Mouse (Mus musculus): ENCODE measurements around the gene Itga5.

Gene Itga5

GRCm38 (mm10) chr15:103340786-103341185 lies 25.8 kb downstream of the Itga5 start:
- DNase-seq (ENCODE audit: extremely low spot score, low read depth, low spot score), result no peak

GRCm38 (mm10) chr15:103339961-103340337 lies 26.6 kb downstream of the Itga5 start, which contains the start of gene Zfp385a:
Zfp385a (minus strand) TSS chr15:103340093.
- no peak for DNase-seq (ENCODE audit: extremely low spot score, low read depth, low spot score)

- DNase-seq (ENCODE audit: extremely low spot score, low read depth, low spot score), result no peak
Measured at GRCm38 (mm10) chr15:103339166-103339960, 27.2 kb downstream of the Itga5 start.

GRCm38 (mm10) chr15:103338829-103339165 lies 27.8 kb downstream of the Itga5 start:
- DNase-seq (ENCODE audit: extremely low spot score, low read depth, low spot score), result no peak

- no peak for DNase-seq (ENCODE audit: extremely low spot score, low read depth, low spot score)
Measured at GRCm38 (mm10) chr15:103336996-103337667, 29.4 kb downstream of the Itga5 start.

GRCm38 (mm10) chr15:103335488-103336235 lies 30.9 kb downstream of the Itga5 start:
- no peak for DNase-seq (ENCODE audit: extremely low spot score, low read depth, low spot score)

GRCm38 (mm10) chr15:103335040-103335439 lies 31.5 kb downstream of the Itga5 start:
- no peak for DNase-seq (ENCODE audit: extremely low spot score, low read depth, low spot score)

GRCm38 (mm10) chr15:103334194-103334593 lies 32.4 kb downstream of the Itga5 start:
- no peak for DNase-seq (ENCODE audit: extremely low spot score, low read depth, low spot score)

GRCm38 (mm10) chr15:103333738-103334137 lies 32.8 kb downstream of the Itga5 start:
- DNase-seq (ENCODE audit: extremely low spot score, low read depth, low spot score), result no peak

- DNase-seq (ENCODE audit: extremely low spot score, low read depth, low spot score), result no peak
Measured at GRCm38 (mm10) chr15:103333081-103333615, 33.4 kb downstream of the Itga5 start.

- no peak for DNase-seq (ENCODE audit: extremely low spot score, low read depth, low spot score)
Measured at GRCm38 (mm10) chr15:103323455-103324247, 42.9 kb downstream of the Itga5 start.

- no peak for DNase-seq (ENCODE audit: extremely low spot score, low read depth, low spot score)
Measured at GRCm38 (mm10) chr15:103323070-103323454, 43.5 kb downstream of the Itga5 start.

- DNase-seq (ENCODE audit: extremely low spot score, low read depth, low spot score), result no peak
Measured at GRCm38 (mm10) chr15:103322396-103322795, 44.2 kb downstream of the Itga5 start.

GRCm38 (mm10) chr15:103321076-103321475 lies 45.5 kb downstream of the Itga5 start:
- DNase-seq (ENCODE audit: extremely low spot score, low read depth, low spot score), result no peak

GRCm38 (mm10) chr15:103318201-103318816 lies 48.3 kb downstream of the Itga5 start:
- no peak for DNase-seq (ENCODE audit: extremely low spot score, low read depth, low spot score)

- DNase-seq (ENCODE audit: extremely low spot score, low read depth, low spot score), result no peak
Measured at GRCm38 (mm10) chr15:103317731-103318130, 48.8 kb downstream of the Itga5 start.

- no peak for DNase-seq (ENCODE audit: extremely low spot score, low read depth, low spot score)
Measured at GRCm38 (mm10) chr15:103317120-103317519, 49.4 kb downstream of the Itga5 start.

- no peak for DNase-seq (ENCODE audit: extremely low spot score, low read depth, low spot score)
Measured at GRCm38 (mm10) chr15:103315979-103316776, 50.4 kb downstream of the Itga5 start.

- no peak for DNase-seq (ENCODE audit: extremely low spot score, low read depth, low spot score)
Measured at GRCm38 (mm10) chr15:103315011-103315502, 51.5 kb downstream of the Itga5 start.

Measured in hindlimb bud, embryonic 11.5 days (tissue).